8 mouse cellular contexts compared by ENCODE assay signal in genomic region chr10:74922763-74923162, GRCm38 (mm10). TPM values are rescaled to one million over a fixed set of nuclear protein-coding genes. Genes with fewer than 3 reads are reported as not detected.
DNase-seq lines count a peak whose midpoint lies in the region; ATAC-seq and TF ChIP-seq lines count a peak whose summit lies in the region.

No protein-coding gene starts in this region.

- peak; percentile 19; the same call in 1 of the 2 replicates for TF ChIP-seq CTCF in E14TG2a.4 (conservative IDR thresholded peaks at IDR 0.05; ENCODE audit: low read length)
- TF ChIP-seq CTCF in kidney, adult 2 months (conservative IDR thresholded peaks at IDR 0.05; ENCODE audit: insufficient read depth, insufficient read length, low read depth, low read length) = peak; percentile 71
- TF ChIP-seq CTCF in lung, postnatal 0 days (IDR thresholded peaks at IDR 0.05) = peak; percentile 78

- H3K9ac ChIP-seq in hindbrain, embryonic 11.5 days (ENCODE audit: low read depth, low read length) = no peak overlapping the region
- H3K9ac ChIP-seq in lung, postnatal 0 days (replicated peaks; ENCODE audit: low read depth) = no peak overlapping the region

- 77% methylated on average over 6 of the region's 6 CpGs for WGBS in hindbrain, embryonic 11.5 days
- 77% methylated on average over 6 of the region's 6 CpGs for WGBS in hindbrain, embryonic 10.5 days
- WGBS in kidney, adult 2 months = 40% methylated on average over 6 of the region's 6 CpGs
- WGBS in lung, postnatal 0 days = 48% methylated on average over 6 of the region's 6 CpGs

- no peak overlapping the region for H3K27ac ChIP-seq in hindbrain, embryonic 11.5 days (ENCODE audit: low read depth, low read length)
- no peak overlapping the region for H3K27ac ChIP-seq in hindbrain, embryonic 10.5 days
- H3K27ac ChIP-seq in kidney, adult 2 months (ENCODE audit: insufficient read depth, low read depth, low read length) = no peak overlapping the region
- H3K27ac ChIP-seq in lung, postnatal 0 days (ENCODE audit: low read length) = no peak overlapping the region

- no peak for TF ChIP-seq EP300 in lung, postnatal 0 days (IDR thresholded peaks at IDR 0.05)

- H3K4me2 ChIP-seq in hindbrain, embryonic 11.5 days (replicated peaks; ENCODE audit: low read depth, low read length) = no peak overlapping the region
- H3K4me2 ChIP-seq in lung, postnatal 0 days (replicated peaks; ENCODE audit: low read depth, low read length) = no peak overlapping the region

- DNase-seq in hindbrain, embryonic 11.5 days (ENCODE audit: low spot score) = peak; percentile 13
- DNase-seq in hindbrain, embryonic 10.5 days (ENCODE audit: low spot score) = no peak
- peak; percentile 79 for DNase-seq in cerebellum, postnatal 36 days
- peak; percentile 32 for DNase-seq in kidney, adult 2 months
- peak; percentile 64 for DNase-seq in lung, postnatal 0 days (ENCODE audit: low spot score)
- DNase-seq in right cerebral cortex, postnatal 36 days (ENCODE audit: low spot score in 2 of 2) = peak; percentile 65 to 70
- no peak for DNase-seq in embryo, embryonic 10.5 days (ENCODE audit: low spot score)

- H3K36me3 ChIP-seq in hindbrain, embryonic 11.5 days (ENCODE audit: control insufficient read depth, insufficient read depth, low read length) = no peaks in the 10 kb centered on the region
- no peaks in the 10 kb centered on the region for H3K36me3 ChIP-seq in hindbrain, embryonic 10.5 days
- H3K36me3 ChIP-seq in E14TG2a.4 (ENCODE audit: insufficient read depth, low read length) = no peaks in the 10 kb centered on the region
- no peaks in the 10 kb centered on the region for H3K36me3 ChIP-seq in kidney, adult 2 months (ENCODE audit: control insufficient read depth, insufficient read depth, low read length)
- no peaks in the 10 kb centered on the region for H3K36me3 ChIP-seq in lung, postnatal 0 days (ENCODE audit: insufficient read depth, low read length)

- H3K27me3 ChIP-seq in hindbrain, embryonic 11.5 days (ENCODE audit: control insufficient read depth, insufficient read depth, low read length) = no peaks in the 10 kb centered on the region
- no peaks in the 10 kb centered on the region for H3K27me3 ChIP-seq in hindbrain, embryonic 10.5 days (ENCODE audit: insufficient read depth, poor library complexity, severe bottlenecking)
- H3K27me3 ChIP-seq in E14TG2a.4 (ENCODE audit: insufficient read depth, low read length) = peaks cover 18% of the 10 kb centered on the region
- no peaks in the 10 kb centered on the region for H3K27me3 ChIP-seq in kidney, adult 2 months (replicated peaks; ENCODE audit: control insufficient read depth, insufficient read depth, low read length)
- no peaks in the 10 kb centered on the region for H3K27me3 ChIP-seq in lung, postnatal 0 days (replicated peaks; ENCODE audit: insufficient read depth, low read length)

- H3K4me1 ChIP-seq in hindbrain, embryonic 11.5 days (replicated peaks; ENCODE audit: control insufficient read depth, insufficient read depth, low read length) = no peaks in the 10 kb centered on the region
- H3K4me1 ChIP-seq in hindbrain, embryonic 10.5 days (replicated peaks) = peaks cover 15% of the 10 kb centered on the region
- peaks cover 45% of the 10 kb centered on the region for H3K4me1 ChIP-seq in E14TG2a.4 (replicated peaks; ENCODE audit: low read depth, low read length)
- 0 out of 2 replicates have a peak, but pooled peaks cover 2% of the 10 kb centered on the region for H3K4me1 ChIP-seq in kidney, adult 2 months (ENCODE audit: control insufficient read depth, insufficient read depth, low read length)
- H3K4me1 ChIP-seq in lung, postnatal 0 days (ENCODE audit: insufficient read depth, low read depth, low read length) = no peaks in the 10 kb centered on the region

- ATAC-seq in hindbrain, embryonic 11.5 days (ENCODE audit: low FRiP score) = peak; percentile 18; the same call in 1 of the 2 replicates
- peak; percentile 49 for ATAC-seq in lung, postnatal 0 days

- H3K9me3 ChIP-seq in hindbrain, embryonic 11.5 days (ENCODE audit: control insufficient read depth, low read length) = no peaks in the 10 kb centered on the region
- no peaks in the 10 kb centered on the region for H3K9me3 ChIP-seq in hindbrain, embryonic 10.5 days
- H3K9me3 ChIP-seq in E14TG2a.4 (ENCODE audit: low read length) = no peaks in the 10 kb centered on the region
- no peaks in the 10 kb centered on the region for H3K9me3 ChIP-seq in lung, postnatal 0 days (ENCODE audit: low read length)

- no peak overlapping the region for H3K4me3 ChIP-seq in hindbrain, embryonic 11.5 days (ENCODE audit: low read depth, low read length)
- no peak overlapping the region for H3K4me3 ChIP-seq in hindbrain, embryonic 10.5 days
- H3K4me3 ChIP-seq in E14TG2a.4 (replicated peaks; ENCODE audit: low read length) = no peak overlapping the region
- H3K4me3 ChIP-seq in kidney, adult 2 months (ENCODE audit: insufficient read depth, low read depth, low read length) = no peak overlapping the region
- no peak overlapping the region for H3K4me3 ChIP-seq in lung, postnatal 0 days (ENCODE audit: low read depth, low read length)

- no peak for TF ChIP-seq POLR2A in kidney, adult 2 months (IDR thresholded peaks at IDR 0.05; ENCODE audit: low read depth, low read length)

RNA-seq across cellular contexts. Expression of gene Gnaz, which starts 44.2 kb away (rescaled TPM):
- 14.0 and 14.7 TPM in 2 replicates for polyA plus RNA-seq in hindbrain, embryonic 11.5 days (2014; fragmentation: Nextera tagmentation; extraction: Ambion mirVana)
- 9.9 and 15.0 TPM in 2 replicates for polyA plus RNA-seq in hindbrain, embryonic 10.5 days (2016; fragmentation: Nextera tagmentation; extraction: Ambion mirVana)
- polyA plus RNA-seq in kidney, adult 2 months (2012; rRNA removed) = 4.4 and 5.0 TPM in 2 replicates
- polyA plus RNA-seq in lung, postnatal 0 days (2015; fragmentation: Nextera tagmentation; extraction: Ambion mirVana) = 2.2 TPM in 2 replicates

Comparison
In these comparisons a context has a peak if more than half of its experiments do, and no peak if none do; other contexts are left out.
1. DNase-seq: peak in hindbrain, embryonic 11.5 days (single experiment), cerebellum, postnatal 36 days (2 of 2), kidney, adult 2 months (single experiment), lung, postnatal 0 days (single experiment) and right cerebral cortex, postnatal 36 days (2 of 2); none in hindbrain, embryonic 10.5 days (single experiment) and embryo, embryonic 10.5 days (single experiment).
2. CTCF ChIP-seq: peak in every context shown above with its lines; median percentile 78 in lung, postnatal 0 days; 71 in kidney, adult 2 months; 19 in E14TG2a.4.